Mouse (Mus musculus): ENCODE results near the gene Olfr734. TPM values are rescaled to one million over a fixed set of nuclear protein-coding genes. Genes with fewer than 3 reads are reported as not detected.

Olfr734 gene
- polyA plus RNA-seq (2016; fragmentation: Nextera tagmentation; extraction: Ambion mirVana) = not detected in 2 replicates

DNA sequence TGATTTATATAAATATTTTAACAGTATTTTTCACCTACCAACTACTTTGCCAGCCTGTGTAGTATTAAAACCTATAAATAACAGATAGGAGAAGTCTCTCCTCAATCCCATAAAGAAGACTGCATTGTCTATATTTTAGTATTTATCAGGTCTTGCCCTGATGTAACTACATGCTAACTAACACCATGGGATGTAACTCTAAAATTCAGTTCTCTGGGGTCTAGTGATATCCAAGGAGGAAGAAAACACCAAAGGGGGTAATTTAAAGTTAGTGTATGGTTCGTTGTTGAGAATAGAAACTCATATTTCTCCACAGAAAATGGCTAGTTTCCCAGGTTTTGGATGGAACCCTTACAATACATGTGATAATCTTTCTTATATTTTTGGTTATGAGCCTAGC, at the start of gene Olfr734:
TSS of gene Olfr734 (minus strand) at position 101 of the 400 bp plus-strand sequence.
- Histone ChIP-seq H3K9me3 (replicated peaks) (no peaks in the 10 kb centered on the region), H3K36me3 (no peaks in the 10 kb centered on the region), H3K27me3 (replicated peaks) (no peaks in the 10 kb centered on the region), H3K4me2 (no peak within 1 kb of the TSS), H3K9ac (no peak within 1 kb of the TSS), H3K4me1 (replicated peaks) (no peaks in the 10 kb centered on the region), H3K27ac (ENCODE audit: poor library complexity, severe bottlenecking) (no peak within 1 kb of the TSS), H3K4me3 (no peak within 1 kb of the TSS)
- ATAC-seq (ENCODE audit: insufficient number of reproducible peaks, low FRiP score) = no peak
- WGBS = 61% methylated on average over 1 of the region's 1 CpGs

DNA sequence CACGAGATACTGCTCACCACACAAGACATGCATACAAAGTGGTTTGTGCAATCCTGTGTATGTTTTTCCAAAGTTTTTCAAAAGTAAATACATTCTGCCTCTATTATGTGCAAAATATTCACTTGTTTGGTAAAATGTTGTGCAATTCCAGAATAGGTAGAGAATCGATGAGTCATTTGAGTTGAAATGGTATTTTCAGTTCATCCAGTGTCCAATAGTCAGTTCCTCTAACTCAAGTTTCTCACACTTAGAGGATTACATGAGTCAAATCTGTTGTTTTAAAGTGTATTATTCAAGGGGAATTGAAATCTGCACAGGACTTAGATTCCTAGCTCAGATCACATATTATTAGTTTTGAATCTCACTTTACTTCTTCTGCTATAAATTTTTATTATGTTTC, 37.0 kb upstream of the Olfr734 start:
- Histone ChIP-seq H3K4me1 (replicated peaks) (no peaks in the 10 kb centered on the region), H3K9ac (no peak overlapping the region), H3K9me3 (replicated peaks) (no peaks in the 10 kb centered on the region), H3K27ac (ENCODE audit: poor library complexity, severe bottlenecking) (no peak overlapping the region), H3K4me2 (no peak overlapping the region), H3K4me3 (no peak overlapping the region), H3K36me3 (no peaks in the 10 kb centered on the region), H3K27me3 (replicated peaks) (no peaks in the 10 kb centered on the region)
- no peak for ATAC-seq (ENCODE audit: insufficient number of reproducible peaks, low FRiP score)
- 71% methylated on average over 2 of the region's 2 CpGs for WGBS

DNA sequence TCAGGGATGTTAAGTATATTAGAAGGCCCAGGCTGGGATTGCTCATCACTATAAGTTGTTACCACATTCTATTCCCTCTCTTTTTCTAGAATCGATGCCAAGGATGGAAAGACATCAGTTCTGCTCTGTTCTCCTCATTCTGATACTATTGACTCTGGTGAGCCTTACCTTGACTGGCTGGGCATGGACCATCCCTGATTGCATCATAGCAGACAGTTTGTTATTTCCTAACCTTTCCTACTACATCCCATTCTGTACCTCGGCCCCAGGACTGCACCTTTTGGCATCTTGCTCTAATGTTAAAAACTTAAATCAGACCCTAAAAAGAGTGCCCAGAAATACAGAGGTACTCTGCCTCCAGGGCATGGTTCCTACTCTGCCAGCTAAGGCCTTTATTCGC, 33.9 kb upstream of the Olfr734 start:
- Histone ChIP-seq H3K36me3 (no peaks in the 10 kb centered on the region), H3K4me3 (no peak overlapping the region), H3K9ac (no peak overlapping the region), H3K27me3 (replicated peaks) (no peaks in the 10 kb centered on the region), H3K4me1 (replicated peaks) (no peaks in the 10 kb centered on the region), H3K27ac (ENCODE audit: poor library complexity, severe bottlenecking) (no peak overlapping the region), H3K4me2 (no peak overlapping the region), H3K9me3 (replicated peaks) (no peaks in the 10 kb centered on the region)
- ATAC-seq (ENCODE audit: insufficient number of reproducible peaks, low FRiP score) = no peak
- WGBS = 77% methylated on average over 3 of the region's 3 CpGs

DNA sequence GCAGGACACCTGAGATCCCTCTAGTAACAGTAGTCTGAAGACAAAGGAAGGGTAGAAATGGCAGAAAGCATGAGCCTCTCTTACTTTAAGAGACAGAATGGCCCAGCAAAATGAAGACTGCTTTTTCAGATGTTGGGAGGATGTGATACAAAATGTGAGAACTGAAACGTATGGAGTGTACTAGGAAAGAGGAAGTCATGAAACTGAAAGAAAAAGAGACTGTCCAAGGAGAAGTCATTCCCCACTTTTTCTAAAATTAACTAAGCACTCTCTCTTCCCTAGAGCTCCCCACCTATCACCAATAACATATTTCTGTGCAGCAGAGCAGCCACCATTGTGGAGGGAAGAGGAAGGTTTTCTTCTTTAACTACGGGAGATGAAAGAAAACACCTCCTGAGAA, 31.0 kb upstream of the Olfr734 start, which contains the start of gene Tlr11:
TSS of gene Tlr11 (plus strand) at position 322 of the 400 bp plus-strand sequence.
- 73% methylated on average over 2 of the region's 2 CpGs for WGBS
- Histone ChIP-seq H3K4me3 (no peak within 1 kb of the TSS), H3K9me3 (replicated peaks) (no peaks in the 10 kb centered on the region), H3K4me1 (replicated peaks) (no peaks in the 10 kb centered on the region), H3K27ac (ENCODE audit: poor library complexity, severe bottlenecking) (no peak within 1 kb of the TSS), H3K27me3 (replicated peaks) (no peaks in the 10 kb centered on the region), H3K9ac (no peak within 1 kb of the TSS), H3K36me3 (no peaks in the 10 kb centered on the region), H3K4me2 (no peak within 1 kb of the TSS)
- no peak for ATAC-seq (ENCODE audit: insufficient number of reproducible peaks, low FRiP score)

DNA sequence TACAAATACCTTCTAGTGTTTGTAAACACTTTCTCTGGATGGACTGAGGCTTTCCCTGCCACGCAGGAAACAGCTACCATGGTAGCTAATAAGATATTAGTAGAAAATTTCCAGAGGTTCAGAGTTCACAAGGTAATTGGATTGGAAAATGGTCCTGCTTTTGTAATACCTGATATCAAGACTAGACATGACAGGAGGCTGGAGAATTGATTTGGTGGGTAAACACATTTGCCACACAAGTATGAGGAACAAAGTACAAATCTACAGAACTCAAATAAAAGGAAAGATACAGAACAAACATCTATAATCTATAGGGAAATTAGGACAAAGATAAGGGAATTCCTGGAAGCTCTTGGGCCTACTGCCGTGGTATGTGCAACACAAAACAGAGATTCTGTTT, 30.2 kb upstream of the Olfr734 start:
- Histone ChIP-seq H3K27me3 (replicated peaks) (no peaks in the 10 kb centered on the region), H3K4me1 (replicated peaks) (no peaks in the 10 kb centered on the region), H3K4me2 (no peak overlapping the region), H3K36me3 (no peaks in the 10 kb centered on the region), H3K9ac (no peak overlapping the region), H3K27ac (ENCODE audit: poor library complexity, severe bottlenecking) (no peak overlapping the region), H3K9me3 (replicated peaks) (no peaks in the 10 kb centered on the region), H3K4me3 (no peak overlapping the region)
- no peak for ATAC-seq (ENCODE audit: insufficient number of reproducible peaks, low FRiP score)
- 63% methylated on average over 2 of the region's 2 CpGs for WGBS

DNA sequence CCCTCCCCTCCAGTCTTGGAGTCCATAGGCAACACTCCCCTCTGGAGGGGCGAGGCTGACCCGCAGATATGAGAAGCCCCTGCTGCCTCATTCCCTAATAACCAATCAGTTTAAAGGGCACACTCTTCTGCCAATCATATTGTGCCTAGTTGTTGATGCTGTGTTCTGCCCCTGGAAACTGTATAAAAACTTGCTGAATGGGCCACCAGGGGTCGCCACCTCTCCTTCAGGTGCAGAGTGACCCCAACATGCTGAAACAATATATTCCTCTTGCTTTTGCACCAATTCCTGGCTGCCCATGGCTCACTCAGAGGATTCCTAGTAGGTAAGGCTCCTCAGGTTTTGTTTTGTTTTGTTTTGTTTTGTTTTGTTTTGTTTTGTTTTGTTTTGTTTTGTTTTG, 25.9 kb upstream of the Olfr734 start:
- H3K4me3 ChIP-seq = no peak overlapping the region
- H3K36me3 ChIP-seq = no peaks in the 10 kb centered on the region
- 42% methylated on average over 3 of the region's 3 CpGs for WGBS
- no peak for ATAC-seq (ENCODE audit: insufficient number of reproducible peaks, low FRiP score)
- H3K27me3 ChIP-seq (replicated peaks) = no peaks in the 10 kb centered on the region
- no peaks in the 10 kb centered on the region for H3K9me3 ChIP-seq (replicated peaks)
- no peaks in the 10 kb centered on the region for H3K4me1 ChIP-seq (replicated peaks)
- H3K4me2 ChIP-seq = no peak overlapping the region
- no peak overlapping the region for H3K27ac ChIP-seq (ENCODE audit: poor library complexity, severe bottlenecking)
- H3K9ac ChIP-seq = no peak overlapping the region

DNA sequence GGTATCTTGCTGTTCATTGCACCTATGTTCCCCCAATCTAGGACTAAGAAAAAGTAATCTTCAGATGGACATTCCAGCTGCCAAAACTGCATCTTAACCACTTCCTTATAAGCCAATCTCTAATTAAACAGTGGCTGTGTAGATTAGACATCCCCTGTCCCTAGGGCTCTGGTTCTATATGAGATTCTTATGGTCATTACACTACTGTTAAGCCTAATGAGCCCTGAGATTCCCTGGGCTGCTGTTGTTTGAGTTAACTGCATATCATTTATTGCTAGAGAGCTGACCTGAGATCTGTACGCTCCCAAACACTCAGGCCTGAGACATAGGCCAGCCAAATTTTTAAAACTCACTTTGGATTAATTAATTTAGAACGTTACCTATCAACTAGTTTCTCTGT, 22.2 kb upstream of the Olfr734 start, which contains the start of gene Olfr735:
TSS of gene Olfr735 (minus strand) at position 77 of the 400 bp plus-strand sequence.
- no peak for ATAC-seq (ENCODE audit: insufficient number of reproducible peaks, low FRiP score)

DNA sequence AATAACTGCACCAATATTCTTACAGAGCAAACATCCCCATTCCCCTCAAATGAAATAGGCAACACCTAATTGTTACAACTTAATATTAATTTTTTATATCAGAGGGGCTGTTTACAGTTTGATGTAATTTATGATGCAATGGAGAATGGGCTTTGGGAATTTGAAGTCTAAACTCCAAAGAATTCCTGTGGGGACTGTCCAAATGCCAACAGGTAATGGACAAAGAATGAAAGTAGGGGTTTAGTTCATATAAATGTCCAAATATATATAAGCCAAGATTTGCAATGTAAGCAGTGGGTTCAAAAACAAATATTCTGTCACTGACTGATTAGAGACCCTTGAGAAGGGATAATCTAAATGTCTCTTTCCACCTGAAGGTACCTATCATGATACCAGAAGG, 25.1 kb downstream of the Olfr734 start, which contains the start of gene Olfr733:
TSS of gene Olfr733 (minus strand) at position 101 of the 400 bp plus-strand sequence.
- Histone ChIP-seq H3K4me3 (no peak within 1 kb of the TSS), H3K4me2 (no peak within 1 kb of the TSS), H3K36me3 (no peaks in the 10 kb centered on the region), H3K4me1 (replicated peaks) (no peaks in the 10 kb centered on the region), H3K27me3 (replicated peaks) (no peaks in the 10 kb centered on the region), H3K9me3 (replicated peaks) (no peaks in the 10 kb centered on the region), H3K9ac (no peak within 1 kb of the TSS), H3K27ac (ENCODE audit: poor library complexity, severe bottlenecking) (no peak within 1 kb of the TSS)
- no peak for ATAC-seq (ENCODE audit: insufficient number of reproducible peaks, low FRiP score)

More for the DNA sequence above, 22.2 kb upstream of the Olfr734 start, which contains the start of gene Olfr735:
- Histone ChIP-seq H3K27ac (ENCODE audit: poor library complexity, severe bottlenecking) (no peak within 1 kb of the TSS), H3K27me3 (replicated peaks) (no peaks in the 10 kb centered on the region), H3K9ac (no peak within 1 kb of the TSS), H3K4me1 (replicated peaks) (no peaks in the 10 kb centered on the region), H3K4me3 (no peak within 1 kb of the TSS), H3K9me3 (replicated peaks) (no peaks in the 10 kb centered on the region), H3K4me2 (no peak within 1 kb of the TSS), H3K36me3 (no peaks in the 10 kb centered on the region)
- 74% methylated on average over 2 of the region's 2 CpGs for WGBS

DNA sequence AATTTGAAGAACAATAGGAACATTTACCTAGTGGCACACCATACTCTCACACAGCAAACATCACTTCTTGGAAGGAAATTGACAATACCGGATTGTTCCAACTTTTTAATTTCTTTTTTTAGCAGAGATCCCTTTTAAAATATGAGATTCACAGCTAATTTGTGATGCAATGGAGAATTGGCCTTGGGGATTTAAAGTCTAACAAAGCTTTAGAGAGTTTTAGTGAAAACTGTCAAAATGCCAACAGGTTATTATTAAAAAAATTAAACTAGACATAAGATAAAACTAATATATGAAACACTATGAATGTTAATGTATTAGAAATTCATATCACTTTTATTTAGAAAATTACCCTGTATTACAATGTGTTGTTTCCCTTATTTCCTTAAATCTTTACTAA, 42.5 kb downstream of the Olfr734 start, which contains the start of gene Olfr732:
TSS of gene Olfr732 (minus strand) at position 101 of the 400 bp plus-strand sequence.
- no peak within 1 kb of the TSS for H3K4me3 ChIP-seq
- H3K9me3 ChIP-seq (replicated peaks) = no peaks in the 10 kb centered on the region
- no peaks in the 10 kb centered on the region for H3K36me3 ChIP-seq
- H3K9ac ChIP-seq = no peak within 1 kb of the TSS
- 86% methylated on average over 1 of the region's 1 CpGs for WGBS
- H3K27me3 ChIP-seq (replicated peaks) = no peaks in the 10 kb centered on the region
- H3K27ac ChIP-seq (ENCODE audit: poor library complexity, severe bottlenecking) = no peak within 1 kb of the TSS
- H3K4me1 ChIP-seq (replicated peaks) = no peaks in the 10 kb centered on the region
- ATAC-seq (ENCODE audit: insufficient number of reproducible peaks, low FRiP score) = no peak
- H3K4me2 ChIP-seq = no peak within 1 kb of the TSS

Other genes with a start within 250 kb of the Olfr734 start
- not detected in 2 replicates for gene Olfr726, start 235.8 kb downstream of the Olfr734 start, polyA plus RNA-seq (2016; fragmentation: Nextera tagmentation; extraction: Ambion mirVana)
- gene Olfr727, start 203.6 kb downstream of the Olfr734 start, polyA plus RNA-seq (2016; fragmentation: Nextera tagmentation; extraction: Ambion mirVana) = not detected in 2 replicates
- gene Olfr728, start 184.1 kb downstream of the Olfr734 start, polyA plus RNA-seq (2016; fragmentation: Nextera tagmentation; extraction: Ambion mirVana) = not detected in 2 replicates
- gene Olfr729, start 173.9 kb downstream of the Olfr734 start, polyA plus RNA-seq (2016; fragmentation: Nextera tagmentation; extraction: Ambion mirVana) = not detected in 2 replicates
- not detected in 2 replicates for gene Olfr730, start 138.6 kb downstream of the Olfr734 start, polyA plus RNA-seq (2016; fragmentation: Nextera tagmentation; extraction: Ambion mirVana)
- gene Olfr731, start 84.9 kb downstream of the Olfr734 start, polyA plus RNA-seq (2016; fragmentation: Nextera tagmentation; extraction: Ambion mirVana) = not detected in 2 replicates
- gene Olfr732, start 42.6 kb downstream of the Olfr734 start, polyA plus RNA-seq (2016; fragmentation: Nextera tagmentation; extraction: Ambion mirVana) = not detected in 2 replicates
- not detected in 2 replicates for gene Olfr733, start 25.2 kb downstream of the Olfr734 start, polyA plus RNA-seq (2016; fragmentation: Nextera tagmentation; extraction: Ambion mirVana)
- gene Olfr735, start 22.1 kb upstream of the Olfr734 start, polyA plus RNA-seq (2016; fragmentation: Nextera tagmentation; extraction: Ambion mirVana) = not detected in 2 replicates
- not detected in 2 replicates for gene Tlr11, start 31.2 kb upstream of the Olfr734 start, polyA plus RNA-seq (2016; fragmentation: Nextera tagmentation; extraction: Ambion mirVana)
- not detected in 2 replicates for gene Olfr736, start 54.4 kb upstream of the Olfr734 start, polyA plus RNA-seq (2016; fragmentation: Nextera tagmentation; extraction: Ambion mirVana)
- not detected in 2 replicates for gene Olfr738, start 80.8 kb upstream of the Olfr734 start, polyA plus RNA-seq (2016; fragmentation: Nextera tagmentation; extraction: Ambion mirVana)
- not detected in 2 replicates for gene Olfr739, start 91.9 kb upstream of the Olfr734 start, polyA plus RNA-seq (2016; fragmentation: Nextera tagmentation; extraction: Ambion mirVana)
- gene Olfr740, start 118.8 kb upstream of the Olfr734 start, polyA plus RNA-seq (2016; fragmentation: Nextera tagmentation; extraction: Ambion mirVana) = not detected in 2 replicates
- not detected in 2 replicates for gene Olfr741, start 146.0 kb upstream of the Olfr734 start, polyA plus RNA-seq (2016; fragmentation: Nextera tagmentation; extraction: Ambion mirVana)
- not detected in 2 replicates for gene Olfr742, start 176.8 kb upstream of the Olfr734 start, polyA plus RNA-seq (2016; fragmentation: Nextera tagmentation; extraction: Ambion mirVana)
- gene Olfr743, start 195.1 kb upstream of the Olfr734 start, polyA plus RNA-seq (2016; fragmentation: Nextera tagmentation; extraction: Ambion mirVana) = not detected in 2 replicates

All from heart, embryonic 12.5 days (tissue).